Mouse (Mus musculus) adrenal gland, adult (tissue): ENCODE measurements at regions not wholly inside any gene's neighbourhood (a gene's known extent, or its start where the extent isn't known, plus 50 kb on each side); places are given as distances from the start of the nearest gene placed in this dataset.

Experiments
- DNase-seq, 2 experiments: peaks; one replicate each; pipeline ENCODE4 v3.0.0; 2022 to 2023; ENCODE audit warnings: low spot score in 1 of 2; ENCODE audit not compliant: inconsistent age in 2 of 2

DNA sequence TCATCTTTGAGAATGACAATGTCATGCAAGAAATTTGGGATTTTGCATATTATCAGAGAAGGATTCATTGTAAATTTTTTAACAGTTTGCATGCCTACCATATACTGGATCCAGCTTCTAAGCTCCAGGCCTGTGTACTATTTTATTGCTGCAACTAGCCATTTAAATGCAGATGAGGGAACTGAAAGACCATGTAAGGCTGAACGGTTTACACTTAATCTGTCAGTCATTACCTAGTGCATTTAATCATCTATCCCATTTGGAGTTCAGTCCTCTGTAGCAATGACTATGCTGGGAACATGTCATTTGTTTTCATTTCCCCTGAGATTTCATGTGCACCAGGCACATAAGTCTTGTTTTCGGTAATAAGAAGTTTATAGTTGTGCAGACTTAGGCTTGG, 631.8 kb upstream of the Gm21961 start:
- DNase-seq = no peak

DNA sequence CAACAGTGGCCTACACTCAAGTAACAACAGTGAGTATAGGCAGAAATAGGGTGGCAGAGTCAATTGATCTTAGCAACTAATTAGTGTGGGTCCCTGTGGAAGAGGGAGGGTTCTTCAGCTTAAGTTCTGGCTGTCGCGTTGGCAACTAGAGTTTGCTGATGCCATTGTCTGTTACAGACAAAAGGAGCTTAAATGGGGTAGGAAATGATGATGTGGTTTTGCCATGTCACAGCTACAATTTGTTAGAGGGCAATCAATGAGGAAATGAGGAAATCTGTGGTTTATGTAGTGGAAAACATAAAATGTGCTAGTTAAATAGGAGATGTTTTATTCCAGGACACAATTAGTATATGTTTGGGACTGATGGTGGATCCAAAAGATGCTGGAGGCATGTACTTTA, 624.8 kb upstream of the Gm21961 start:
- DNase-seq = no peak

DNA sequence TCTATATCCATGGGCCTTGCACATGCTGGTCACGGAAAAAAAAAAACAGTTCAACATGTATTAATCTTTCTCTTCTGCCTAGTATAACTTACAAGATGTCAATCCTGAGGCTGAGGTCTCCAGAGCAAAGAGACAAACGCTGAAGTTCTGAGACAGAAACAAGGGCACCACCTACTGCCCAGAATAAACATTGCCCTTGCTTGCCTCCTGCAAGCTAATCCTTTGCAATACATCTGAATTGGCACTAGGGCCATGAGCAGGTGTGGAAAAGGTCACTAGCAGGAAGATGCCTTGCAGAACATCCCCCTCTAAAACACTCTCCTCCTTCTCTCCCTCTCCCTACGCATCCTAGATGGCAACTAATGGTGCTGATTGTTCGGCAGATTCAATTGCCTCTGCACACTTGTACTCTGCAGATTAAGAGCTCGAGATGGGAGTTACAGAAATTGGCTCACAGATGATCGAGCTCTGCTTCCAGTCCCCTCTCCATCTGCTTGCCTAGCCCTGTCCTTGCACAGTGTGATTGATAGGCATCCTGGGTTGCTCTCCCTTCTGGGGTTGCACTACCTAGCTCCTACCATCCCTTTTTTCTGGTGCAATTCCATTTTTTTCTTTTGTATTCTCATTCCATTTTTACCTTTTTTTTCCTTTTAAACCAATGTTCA, 622.9 kb upstream of the Gm21961 start:
- peak; percentile 18 to 74 for DNase-seq

DNA sequence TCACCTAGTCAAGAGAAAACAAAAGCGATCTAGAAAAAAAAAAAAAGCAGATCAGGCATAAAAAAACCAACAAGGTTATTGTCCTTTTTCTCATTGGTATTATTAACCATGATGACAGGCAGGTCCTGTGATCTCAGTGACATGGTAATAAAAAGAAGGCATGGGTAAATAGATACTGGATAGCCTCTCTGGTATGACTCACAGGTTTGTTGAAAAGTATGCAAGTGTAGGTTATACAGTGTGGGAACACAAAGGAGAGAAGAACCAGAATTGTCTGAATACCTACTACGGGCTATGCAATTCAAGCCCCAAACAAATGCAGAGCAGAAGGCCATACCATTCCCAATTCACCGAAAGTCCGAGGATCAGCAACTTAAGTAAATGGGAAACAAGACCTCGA, 617.7 kb upstream of the Gm21961 start:
- no peak for DNase-seq

DNA sequence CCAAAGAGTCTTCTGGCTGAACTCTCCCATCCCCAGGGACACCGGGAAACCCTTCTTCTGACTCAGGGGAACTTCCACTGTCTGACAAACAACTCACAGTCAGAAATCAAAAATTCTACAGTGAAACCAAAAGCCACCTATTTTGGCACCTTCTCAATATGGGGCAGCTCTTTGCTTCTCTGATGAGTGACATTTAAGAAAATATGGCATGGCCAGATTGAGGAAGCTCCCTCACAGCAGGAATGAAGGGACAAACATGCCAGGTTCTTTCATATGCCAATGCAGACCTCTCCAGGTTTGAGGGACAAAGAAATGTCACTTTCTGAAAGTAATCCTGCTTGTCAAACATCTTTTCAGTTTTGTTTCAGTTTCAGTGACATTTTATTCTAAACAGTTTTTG, 615.8 kb upstream of the Gm21961 start:
- no peak for DNase-seq

DNA sequence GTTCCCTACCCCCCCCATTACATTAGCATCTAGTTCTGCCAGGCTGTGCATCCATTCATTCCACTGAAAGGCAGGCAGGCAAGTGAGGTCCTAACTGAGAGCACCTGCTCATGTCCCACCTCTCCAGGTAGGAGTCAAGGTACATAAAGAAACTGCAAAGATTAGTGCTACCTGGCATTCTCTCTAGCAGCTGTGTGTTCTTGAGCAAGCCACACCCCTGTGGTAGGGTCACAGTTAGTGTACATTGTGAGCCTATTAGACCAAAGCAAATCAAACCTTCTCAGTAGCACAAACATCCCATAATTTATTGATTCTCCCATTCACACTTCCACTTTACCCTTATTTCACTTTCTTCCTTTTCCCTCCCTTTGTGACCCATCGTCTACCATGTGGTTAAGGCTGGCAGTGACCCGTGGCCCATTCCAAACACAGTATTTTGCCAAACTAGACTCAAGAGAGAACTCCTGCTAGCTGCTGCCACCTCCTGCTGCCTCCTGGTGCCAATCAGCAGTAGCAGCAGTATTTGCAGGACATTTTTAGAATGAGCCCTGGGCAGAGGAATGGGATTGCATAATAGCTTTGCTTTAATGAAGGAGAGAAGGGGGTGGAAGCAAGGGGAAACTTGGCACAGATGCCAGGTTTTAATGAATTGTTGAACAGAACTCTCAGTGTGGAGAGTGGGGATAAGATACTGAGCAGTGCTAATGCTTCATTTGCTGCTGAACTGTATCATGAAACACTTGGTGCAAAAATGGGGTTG, 578.2 kb upstream of the Gm21961 start:
- DNase-seq = peak in 1 of 2 experiments; percentile 17

DNA sequence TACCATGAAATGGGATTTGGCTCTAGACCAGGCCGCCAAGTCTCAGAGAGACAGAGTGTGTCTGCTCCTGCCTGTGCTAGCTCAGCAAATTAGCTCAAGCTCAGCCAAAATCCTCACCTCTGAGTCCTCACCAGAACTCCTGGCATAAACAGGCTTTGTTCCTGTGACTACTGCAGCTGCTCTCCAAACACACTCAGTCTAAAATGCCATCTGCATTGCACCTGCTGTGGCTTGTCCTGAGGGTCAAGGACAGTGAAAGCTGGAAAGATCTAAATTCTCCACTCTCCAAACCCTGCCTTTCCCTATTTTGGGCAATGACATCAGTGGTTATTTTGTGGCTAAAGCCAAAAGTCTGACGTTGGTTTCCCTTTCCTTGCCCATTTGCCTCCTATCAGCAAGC, 570.9 kb upstream of the Gm21961 start:
- DNase-seq = peak in 1 of 2 experiments; percentile 11

DNA sequence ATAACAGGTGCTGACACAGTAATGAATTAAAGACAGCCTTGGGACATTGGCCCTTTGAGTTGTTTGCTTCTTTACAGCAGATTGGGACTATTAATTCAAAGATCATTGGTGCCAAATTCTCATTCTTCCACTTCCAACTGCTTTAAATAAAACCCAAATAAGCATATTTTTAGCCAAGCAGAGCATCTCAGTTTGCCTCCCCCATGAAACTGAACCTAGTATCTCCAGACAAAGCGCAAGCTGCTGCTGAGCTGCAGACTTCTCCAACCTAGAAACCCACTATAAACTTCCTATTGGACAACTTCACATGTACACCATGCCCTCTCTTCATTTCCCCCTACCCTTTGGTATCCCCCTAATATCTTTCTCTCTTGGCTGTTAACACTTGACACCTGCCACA, 564.6 kb upstream of the Gm21961 start:
- no peak for DNase-seq

DNA sequence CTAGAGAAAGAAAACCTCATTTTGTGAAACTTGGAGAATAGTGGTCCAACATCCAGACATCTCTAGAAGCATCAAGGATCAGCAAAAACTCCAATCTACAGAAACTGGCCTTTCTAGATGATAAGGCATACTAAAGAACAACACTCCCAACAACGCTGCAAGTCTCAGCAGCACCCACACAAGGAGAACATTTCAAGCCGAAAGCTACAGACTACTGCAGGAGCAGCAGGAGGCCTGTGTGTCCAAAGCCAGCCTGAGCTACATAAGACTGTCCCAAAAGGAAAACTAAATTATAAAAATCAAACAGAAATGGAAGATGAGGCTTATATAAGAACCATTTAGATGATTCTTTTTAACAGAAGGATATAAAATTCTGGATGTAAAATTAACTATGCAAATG, 553.2 kb upstream of the Gm21961 start:
- no peak for DNase-seq

DNA sequence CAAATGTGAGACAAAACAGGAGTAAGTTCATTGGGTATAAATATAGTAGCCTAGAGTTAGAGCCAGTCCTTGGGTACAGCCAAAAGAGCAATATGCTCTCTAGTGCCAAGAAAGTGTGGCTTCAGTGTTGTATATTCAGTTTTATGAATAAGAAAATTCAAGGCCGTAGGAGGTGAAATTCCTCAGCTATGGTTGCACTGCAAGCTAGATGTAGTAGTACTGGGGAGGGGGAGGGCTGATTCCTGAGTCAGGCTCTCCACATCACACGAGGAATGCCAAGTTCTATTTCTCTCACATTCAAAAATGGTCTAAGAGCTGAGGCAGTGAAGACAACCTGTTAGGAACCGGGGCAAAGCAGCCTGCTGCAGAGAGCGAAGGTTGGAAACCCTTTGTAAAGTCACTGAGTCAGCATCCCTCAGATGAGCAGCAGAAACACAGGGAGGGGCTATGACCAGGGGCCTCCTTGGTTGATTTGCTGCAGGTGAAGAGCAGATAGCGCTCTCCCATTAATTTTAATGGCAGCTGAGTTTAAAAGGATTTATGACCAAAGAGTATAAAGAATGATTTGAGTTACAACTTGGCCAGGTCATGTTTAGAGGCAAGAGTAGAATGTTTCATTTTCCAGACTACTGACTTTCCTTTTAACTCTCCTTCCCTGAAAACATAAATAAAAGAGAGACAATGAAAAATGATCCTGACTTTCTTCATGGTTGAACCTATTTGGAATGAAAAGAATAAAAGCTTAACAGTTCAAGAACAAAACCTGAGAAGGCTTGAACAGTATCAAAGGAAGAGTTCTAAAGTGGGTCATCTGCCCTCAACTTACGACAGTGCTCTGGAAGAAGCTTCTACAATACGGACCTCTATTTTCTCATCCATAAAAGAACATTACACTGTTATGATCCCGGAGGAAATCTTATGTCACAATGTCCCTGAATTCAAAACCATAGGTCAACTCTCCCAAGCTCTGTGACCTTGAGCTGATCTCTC, 543.4 kb upstream of the Gm21961 start:
- no peak for DNase-seq

DNA sequence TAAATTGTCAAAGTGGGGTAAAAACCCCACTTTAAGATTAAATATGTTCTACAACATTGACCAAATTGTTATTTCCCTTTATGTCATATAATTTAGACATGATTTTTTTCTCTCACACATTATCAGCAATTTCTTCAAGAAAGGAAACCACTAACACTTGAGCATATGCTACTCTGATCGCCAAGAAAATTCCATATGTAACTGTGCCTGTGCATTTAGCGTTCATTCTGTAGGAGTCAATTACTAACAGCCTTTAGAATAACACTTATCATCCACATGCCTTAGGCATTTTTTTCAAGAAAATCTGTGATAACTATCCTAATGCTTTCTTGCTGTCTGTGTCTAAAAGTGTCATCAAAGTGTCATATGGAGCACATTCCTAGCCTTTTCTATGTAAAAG, 534.3 kb upstream of the Gm21961 start:
- no peak for DNase-seq

DNA sequence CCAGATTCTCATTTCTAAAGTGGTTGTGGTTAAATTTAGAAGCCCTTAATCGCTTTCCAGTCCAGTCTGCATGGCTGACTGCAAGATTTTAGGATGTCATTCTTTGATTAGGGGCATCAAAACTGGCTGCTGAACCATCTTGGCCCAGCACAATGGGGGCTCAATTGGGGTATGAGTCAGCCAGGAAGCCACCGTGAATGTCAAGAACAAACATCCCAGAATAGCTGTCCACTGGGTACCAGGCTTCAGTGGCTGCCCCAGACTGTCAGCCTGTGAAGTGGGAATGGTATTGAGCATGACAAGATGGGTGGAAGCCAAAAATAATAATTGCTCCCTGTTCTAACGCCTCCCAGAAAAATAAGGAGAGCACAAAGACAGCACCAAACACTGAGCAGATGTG, 520.9 kb upstream of the Gm21961 start:
- DNase-seq = no peak

DNA sequence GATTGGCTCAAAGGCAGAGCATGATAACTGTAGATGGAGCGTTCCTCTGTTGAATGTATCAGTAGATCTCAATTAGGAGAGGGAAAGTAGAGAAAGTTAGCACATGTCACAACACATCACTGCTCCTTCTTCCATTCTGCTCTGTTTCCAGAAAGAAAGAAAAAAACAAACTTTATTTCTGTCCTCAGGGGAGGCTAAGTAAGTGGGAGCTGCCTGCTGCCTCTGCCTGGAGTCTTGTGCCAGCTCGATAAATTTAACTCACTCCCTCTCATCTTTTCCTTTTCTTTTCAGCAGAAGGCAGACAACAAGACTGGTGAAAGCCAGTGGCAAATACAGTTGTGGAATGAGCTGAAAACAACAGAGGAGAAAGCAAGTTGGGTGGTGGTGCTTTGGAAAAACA, 517.5 kb upstream of the Gm21961 start:
- DNase-seq = no peak

DNA sequence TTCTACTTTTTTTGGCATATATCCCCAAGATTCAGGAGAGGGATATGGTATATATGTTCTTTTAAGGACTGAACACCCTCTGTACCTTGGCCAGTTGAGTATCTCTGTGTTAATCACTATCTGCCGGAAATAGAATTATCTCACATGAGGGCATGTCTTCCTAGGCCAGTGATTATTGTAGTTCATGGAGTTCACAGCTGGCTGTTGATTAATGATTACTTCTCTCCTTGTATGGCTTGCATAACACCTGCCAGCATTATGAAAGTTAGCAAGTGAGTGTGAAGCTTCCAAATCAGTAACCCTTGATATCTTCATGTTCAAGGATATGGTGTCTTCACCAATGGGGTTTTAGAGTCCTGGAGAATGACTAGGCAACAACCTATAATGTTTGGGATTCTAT, 488.0 kb upstream of the Gm21961 start:
- no peak for DNase-seq

DNA sequence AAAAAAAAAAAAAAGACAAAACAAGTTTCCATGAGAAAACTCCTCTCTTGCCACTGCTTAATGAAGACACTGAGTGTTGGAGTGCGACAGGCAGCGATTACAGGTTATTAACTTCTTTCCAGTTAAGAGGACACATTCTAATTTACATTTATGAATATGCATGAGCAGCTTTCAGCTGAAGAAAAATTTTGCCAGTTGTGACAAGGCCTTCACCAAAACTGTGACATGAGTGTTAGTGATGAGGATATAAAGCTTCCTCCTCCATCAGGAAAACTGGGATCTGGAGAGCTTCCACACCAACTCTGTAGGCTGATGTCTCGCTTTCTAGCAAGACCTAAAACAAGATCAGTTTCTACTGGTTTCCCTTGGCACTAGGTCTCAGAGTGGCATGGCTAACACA, 464.2 kb upstream of the Gm21961 start:
- DNase-seq = no peak

DNA sequence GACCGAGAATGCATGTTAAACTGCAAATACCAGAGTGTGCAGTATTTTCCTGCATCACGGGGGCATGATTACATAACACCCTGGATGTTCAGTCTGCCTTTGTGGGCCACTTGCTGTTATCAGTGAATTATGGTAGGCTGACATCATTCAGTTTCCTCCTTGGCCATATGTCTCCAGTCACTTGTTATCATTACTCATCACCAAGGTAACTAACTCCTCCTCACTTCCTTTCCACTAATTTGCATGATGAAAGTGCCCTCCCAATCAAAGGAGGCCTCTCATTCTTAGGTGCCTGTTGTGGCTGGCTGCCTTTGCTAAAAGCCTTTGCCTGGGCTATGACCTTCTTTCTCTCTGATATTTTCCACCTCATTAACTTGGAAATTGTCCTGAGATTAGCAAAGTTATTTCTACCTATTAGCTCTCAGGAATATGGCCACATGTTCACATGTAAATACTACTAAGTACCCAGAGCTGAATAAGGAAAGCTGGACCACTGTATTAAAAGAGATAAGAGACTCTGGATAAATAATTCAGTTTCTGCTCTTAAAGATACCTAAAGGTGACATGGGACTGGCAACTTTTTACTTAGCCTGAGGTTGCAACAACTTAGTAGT, 440.6 kb upstream of the Gm21961 start:
- DNase-seq = peak in 1 of 2 experiments; percentile 16

DNA sequence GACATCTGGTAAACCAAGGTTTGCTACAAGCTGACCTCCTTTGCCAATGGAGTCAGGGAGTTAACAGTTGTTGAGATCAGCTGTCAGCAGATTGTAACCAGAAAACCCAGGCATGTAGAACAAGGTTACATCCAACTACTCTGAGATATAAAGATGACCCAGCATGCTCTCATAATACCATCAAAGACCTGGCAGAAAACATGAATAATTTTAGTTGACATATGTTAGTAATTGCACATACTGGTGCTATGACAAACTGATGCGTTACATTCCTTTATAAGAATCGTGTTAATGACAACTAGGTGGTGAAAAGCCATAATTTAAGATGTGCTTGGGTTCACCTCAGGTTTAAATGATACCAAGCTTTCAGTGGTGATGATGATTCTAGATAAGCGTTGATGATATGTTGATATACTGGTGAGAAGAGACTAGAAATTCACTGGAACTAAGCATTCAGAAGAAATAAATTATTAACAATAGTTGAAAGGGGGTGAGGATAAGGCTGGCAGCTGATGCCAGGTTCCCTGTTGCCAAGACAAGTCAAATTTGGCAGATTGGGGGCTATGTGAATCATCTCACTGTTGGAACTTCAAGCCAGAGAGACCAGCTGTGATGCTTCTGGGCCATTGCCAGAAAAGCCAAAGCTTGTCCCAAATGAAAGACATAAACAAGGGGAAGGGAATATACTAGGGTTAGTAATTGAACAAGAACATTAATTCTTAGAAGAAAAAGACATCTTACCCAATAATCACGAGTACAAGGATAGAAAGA, 437.7 kb upstream of the Gm21961 start:
- DNase-seq = no peak

DNA sequence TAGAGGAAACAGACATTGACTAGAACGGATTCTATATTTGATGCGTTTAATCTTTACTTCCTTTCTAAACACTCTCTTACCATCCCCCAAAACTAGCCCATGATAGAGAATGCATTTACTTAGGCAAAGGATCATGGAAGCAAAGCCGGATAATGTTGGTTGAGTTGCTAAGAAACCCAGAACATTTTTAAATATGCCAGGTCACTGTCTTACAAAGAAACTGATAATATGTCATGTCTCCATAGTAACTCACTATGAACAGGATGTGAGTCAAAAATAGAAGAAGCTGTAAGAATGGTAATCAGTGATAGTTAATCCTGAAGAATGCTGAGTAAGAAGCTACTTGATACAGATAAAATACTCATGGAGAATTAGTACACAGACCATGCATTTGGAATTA, 405.0 kb upstream of the Gm21961 start:
- DNase-seq = no peak
